Mouse (Mus musculus): ENCODE measurements around the gene Smim24.

DNA sequence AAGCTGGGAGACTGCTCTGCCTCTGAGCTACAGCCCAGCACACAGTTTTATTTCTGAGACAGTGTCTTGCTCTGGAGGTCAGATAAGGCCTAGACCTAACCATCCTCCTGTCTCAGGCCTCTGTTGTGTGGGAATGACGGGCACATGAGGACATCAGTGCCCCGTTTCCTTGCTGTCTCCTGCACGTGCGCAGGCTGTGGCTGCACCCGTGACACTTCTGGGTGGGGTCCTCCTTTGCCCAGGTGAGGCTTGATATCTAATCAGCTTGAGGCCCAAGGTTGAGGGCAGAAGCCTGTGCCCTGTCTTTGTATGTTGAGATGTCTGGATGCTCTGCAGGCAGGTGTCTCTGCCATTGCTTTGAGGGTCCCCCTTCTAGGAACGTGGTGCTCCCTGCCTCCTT, 581 bp upstream of the Smim24 start:
- TF ChIP-seq CTCF (IDR thresholded peaks at IDR 0.05; ENCODE audit: extremely low read depth, insufficient read length, insufficient replicate concordance, low read depth, low read length) (no peak), POLR2A (IDR thresholded peaks at IDR 0.05; ENCODE audit: low read depth, low read length) (no peak; the same call in 1 of the 2 replicates)

Measured in small intestine, adult 2 months (tissue).